Mouse (Mus musculus) kidney, adult 2 months (tissue): Measurements from ENCODE around the gene Fam186a. TPM values are rescaled to one million over a fixed set of nuclear protein-coding genes. Genes with fewer than 3 reads are reported as not detected.
"Not testable (repeated sequence)": the region's sequence is repeated elsewhere in the genome, so short reads cannot be mapped to it uniquely, and the experiment has no call there.

Experiments
- DNase-seq: peaks from one replicate; pipeline ENCODE4 v3.0.0; 2021
- H3K27ac ChIP-seq: fragments of 200-500 bp; 2 replicates; pipeline ENCODE4 v1.5.1; 2012; ENCODE audit warnings: low read depth, low read length, control low read depth, inconsistent platforms; ENCODE audit not compliant: insufficient read depth
- H3K27me3 ChIP-seq: fragments of 200-500 bp; replicated peaks from 2 replicates; pipeline ENCODE4 v1.6.1; 2012; ENCODE audit warnings: mild to moderate bottlenecking, moderate library complexity, low read length, inconsistent platforms; ENCODE audit not compliant: control insufficient read depth, insufficient read depth
- H3K36me3 ChIP-seq: fragments of 200-500 bp; 2 replicates; pipeline ENCODE4 v1.6.1; 2012; ENCODE audit warnings: mild to moderate bottlenecking, moderate library complexity, low read length, inconsistent platforms; ENCODE audit not compliant: control insufficient read depth, insufficient read depth
- H3K4me1 ChIP-seq: fragments of 200-500 bp; 2 replicates; pipeline ENCODE4 v1.6.1; 2011; ENCODE audit warnings: low read length; ENCODE audit not compliant: control insufficient read depth, insufficient read depth
- H3K4me3 ChIP-seq: fragments of 200-500 bp; 2 replicates; pipeline ENCODE4 v1.5.1; 2011; ENCODE audit warnings: mild to moderate bottlenecking, low read depth, low read length, control low read depth; ENCODE audit not compliant: insufficient read depth
- CTCF ChIP-seq: fragments of 200-500 bp; conservative IDR thresholded peaks from 2 replicates; pipeline ENCODE4 v1.5.1; 2011; ENCODE audit warnings: low read depth, mild to moderate bottlenecking, control low read depth, low read length, moderate library complexity, mixed read lengths; ENCODE audit not compliant: insufficient read depth, insufficient read length
- POLR2A ChIP-seq: fragments of 200-500 bp; IDR thresholded peaks from one replicate; pipeline ENCODE4 v1.6.1; 2011; ENCODE audit warnings: low read depth, low read length, control low read depth
- WGBS: fragments of 180-500 bp; shearing (Covaris S2); methylation state at CpG from one replicate; pipeline ENCODE4 v1.1.7; 2018; 5-methylcytosine and 5-hydroxymethylcytosine counted together
- polyA plus RNA-seq: library from polyadenylated mRNA; depleted of rRNA; stranded (reverse); fragments of >200 nt; gene quantifications from 2 replicates; pipeline ENCODE4 v1.2.3, GENCODE M21; 2012

Gene Fam186a
- polyA plus RNA-seq, 1 experiment, result 0.05 TPM

GRCm38 (mm10) chr15:99904333-99904732 lies 62.5 kb downstream of the Fam186a start:
- no peak for TF ChIP-seq POLR2A
- TF ChIP-seq CTCF, result peak; percentile 83
- H3K4me3 ChIP-seq, result no peak overlapping the region
- 1% methylated on average over 4 of the region's 4 CpGs for WGBS
- H3K36me3 ChIP-seq, result no peaks in the 10 kb centered on the region
- H3K27ac ChIP-seq, result no peak overlapping the region
- peaks cover 8% of the 10 kb centered on the region; the same call in 1 of the 2 replicates for H3K4me1 ChIP-seq
- no peaks in the 10 kb centered on the region for H3K27me3 ChIP-seq
- peak; percentile 88 for DNase-seq

GRCm38 (mm10) chr15:99903227-99903626 lies 63.6 kb downstream of the Fam186a start:
- peaks cover 8% of the 10 kb centered on the region; the same call in 1 of the 2 replicates for H3K4me1 ChIP-seq
- 51% methylated on average over 5 of the region's 5 CpGs for WGBS
- no peak overlapping the region for H3K27ac ChIP-seq
- H3K36me3 ChIP-seq, result no peaks in the 10 kb centered on the region
- TF ChIP-seq CTCF, result no peak
- TF ChIP-seq POLR2A, result no peak
- H3K4me3 ChIP-seq, result no peak overlapping the region
- H3K27me3 ChIP-seq, result no peaks in the 10 kb centered on the region
- DNase-seq, result peak; percentile 54

DNA sequence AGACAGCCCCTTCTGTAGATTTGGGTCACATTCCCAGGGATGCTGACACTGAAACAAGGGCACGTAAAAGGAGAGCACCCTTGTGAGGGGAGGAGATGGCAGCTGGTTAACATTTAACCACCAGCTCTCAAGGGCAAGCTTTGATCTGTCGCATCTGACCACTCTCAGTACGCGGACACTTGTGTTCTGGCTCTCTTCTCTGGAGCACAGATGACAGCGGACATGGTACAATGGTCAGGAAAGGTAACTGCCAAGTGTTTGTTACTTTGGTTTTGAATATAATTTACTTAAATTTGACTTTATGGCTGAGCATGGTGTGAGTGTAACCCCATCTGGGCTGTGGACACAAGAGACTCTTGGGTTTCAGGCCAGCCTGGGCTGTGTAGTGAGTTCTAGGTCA lies 64.1 kb downstream of the Fam186a start:
- DNase-seq, result peak; percentile 86
- Histone ChIP-seq H3K27me3 (no peaks in the 10 kb centered on the region), H3K36me3 (no peaks in the 10 kb centered on the region), H3K27ac (no peak overlapping the region), H3K4me3 (no peak overlapping the region), H3K4me1 (peaks cover 8% of the 10 kb centered on the region; the same call in 1 of the 2 replicates)
- WGBS, result 49% methylated on average over 5 of the region's 5 CpGs
- TF ChIP-seq POLR2A (no peak), CTCF (0 out of 2 replicates have a peak, but pooled peaks have one; percentile 0)

GRCm38 (mm10) chr15:99896621-99897020 lies 70.2 kb downstream of the Fam186a start:
- DNase-seq, result no peak
- TF ChIP-seq CTCF (0 out of 2 replicates have a peak, but pooled peaks have one; percentile 0), POLR2A (no peak)

GRCm38 (mm10) chr15:99891355-99891754 lies 75.5 kb downstream of the Fam186a start:
- Histone ChIP-seq H3K27me3 (no peaks in the 10 kb centered on the region), H3K27ac (peak overlapping the region; percentile 86; the same call in 1 of the 2 replicates), H3K4me3 (no peak overlapping the region), H3K4me1 (peaks cover 5% of the 10 kb centered on the region; the same call in 1 of the 2 replicates), H3K36me3 (no peaks in the 10 kb centered on the region)
- TF ChIP-seq CTCF (no peak), POLR2A (no peak)
- no peak for DNase-seq
- 60% methylated on average over 3 of the region's 3 CpGs for WGBS

More at GRCm38 (mm10) chr15:99896621-99897020, 70.2 kb downstream of the Fam186a start:
- H3K36me3 ChIP-seq, result no peaks in the 10 kb centered on the region
- H3K4me1 ChIP-seq, result no peaks in the 10 kb centered on the region
- no peaks in the 10 kb centered on the region for H3K27me3 ChIP-seq
- no peak overlapping the region for H3K27ac ChIP-seq
- H3K4me3 ChIP-seq, result no peak overlapping the region

DNA sequence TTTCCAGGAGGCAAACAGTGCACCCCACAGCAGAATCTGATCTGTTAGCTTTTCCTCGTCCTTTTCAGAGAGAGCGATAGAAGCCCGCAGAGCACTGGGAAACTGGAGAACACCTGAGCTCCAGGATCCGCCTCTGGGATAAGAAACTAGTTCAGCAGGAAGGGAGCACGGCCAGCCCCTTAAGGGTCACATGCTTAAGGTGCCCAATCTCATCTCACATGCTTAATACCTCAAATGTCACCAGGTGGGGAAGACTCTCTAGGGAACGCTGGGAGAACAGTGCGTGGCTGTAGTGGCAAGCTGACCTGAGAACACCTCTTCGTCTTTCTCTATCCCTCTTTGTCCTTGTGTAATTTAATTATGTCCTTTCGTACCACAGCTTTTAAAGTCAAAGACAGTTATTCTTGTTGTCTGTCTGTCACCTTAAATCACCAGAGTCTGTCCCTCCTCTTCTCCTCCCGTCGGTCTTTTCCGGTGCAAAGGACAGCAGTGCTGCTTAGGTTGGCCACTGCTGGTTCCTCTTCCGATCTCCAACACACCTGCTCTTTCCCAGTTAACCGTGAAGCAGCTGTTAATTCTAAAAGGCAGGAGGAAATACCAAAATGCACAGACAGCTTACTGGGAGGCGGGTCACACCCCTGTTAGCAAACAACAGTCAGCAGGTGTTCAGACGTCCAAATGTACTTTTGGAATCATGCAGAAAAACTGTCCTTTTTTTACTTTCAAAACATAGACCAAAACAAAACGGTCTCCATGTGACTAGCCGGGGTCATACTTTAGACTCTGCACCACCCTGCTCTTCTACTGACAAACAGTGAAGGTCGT lies 76.2 kb downstream of the Fam186a start:
- peak; percentile 90 for DNase-seq
- H3K27ac ChIP-seq, result peak overlapping the region; percentile 86
- WGBS, result 9% methylated on average over 19 of the region's 19 CpGs
- H3K4me3 ChIP-seq, result peak overlapping the region; percentile 27
- no peaks in the 10 kb centered on the region for H3K36me3 ChIP-seq
- TF ChIP-seq POLR2A (no peak), CTCF (no peak)
- peaks cover 5% of the 10 kb centered on the region; the same call in 1 of the 2 replicates for H3K4me1 ChIP-seq
- H3K27me3 ChIP-seq, result no peaks in the 10 kb centered on the region

- WGBS, result 27% methylated on average over 8 of the region's 8 CpGs
- Histone ChIP-seq H3K4me1 (peaks cover 5% of the 10 kb centered on the region; the same call in 1 of the 2 replicates), H3K27me3 (no peaks in the 10 kb centered on the region), H3K36me3 (no peaks in the 10 kb centered on the region), H3K27ac (peak overlapping the region; percentile 77; the same call in 1 of the 2 replicates), H3K4me3 (no peak overlapping the region)
- no peak for TF ChIP-seq CTCF
- no peak for TF ChIP-seq POLR2A
- DNase-seq, result peak; percentile 54
These were observed 77.5 kb downstream of the Fam186a start for GRCm38 (mm10) chr15:99889275-99889874.

GRCm38 (mm10) chr15:99887130-99887529 lies 79.7 kb downstream of the Fam186a start:
- not testable (repeated sequence) for DNase-seq, H3K4me3 ChIP-seq, H3K27ac ChIP-seq, H3K4me1 ChIP-seq, H3K36me3 ChIP-seq, H3K27me3 ChIP-seq
- WGBS, result 92% methylated on average over 2 of the region's 2 CpGs
